Mouse (Mus musculus) embryonic facial prominence, embryonic 14.5 days (tissue): ENCODE measurements around the gene Chd1l. TPM values are rescaled to one million over a fixed set of nuclear protein-coding genes. Genes with fewer than 3 reads are reported as not detected.
A peak's percentile ranks its signal among the peaks of the same experiment; 100 is the strongest.

ENCODE experiments used
- ATAC-seq: fragments of 200-750 bp; cut with Nextera tagmentation; 2 replicates; pipeline ENCODE4 v1.8.0; 2017; ENCODE audit warnings: low read depth, moderate number of reproducible peaks, moderate TSS enrichment
- DNase-seq: peaks from one replicate; pipeline ENCODE4 v3.0.0-alpha.2; 2015; ENCODE audit warnings: low spot score
- H3K27ac ChIP-seq: fragments of 300-500 bp; sonication (generic); replicated peaks from 2 replicates; pipeline ENCODE4 v1.5.1; 2014; ENCODE audit warnings: low read depth, mild to moderate bottlenecking, low read length, moderate library complexity
- H3K27me3 ChIP-seq: fragments of 300-500 bp; sonication (generic); replicated peaks from 2 replicates; pipeline ENCODE4 v1.6.1; 2014; ENCODE audit warnings: low read length; ENCODE audit not compliant: control insufficient read depth, insufficient read depth
- H3K36me3 ChIP-seq: fragments of 300-500 bp; sonication (generic); 2 replicates; pipeline ENCODE4 v1.6.1; 2014; ENCODE audit warnings: low read length, mixed read lengths; ENCODE audit not compliant: control insufficient read depth, insufficient read depth
- H3K4me1 ChIP-seq: fragments of 300-500 bp; sonication (generic); 2 replicates; pipeline ENCODE4 v1.6.1; 2014; ENCODE audit warnings: antibody characterized with exemption, low read length; ENCODE audit not compliant: control insufficient read depth, insufficient read depth
- H3K4me2 ChIP-seq: fragments of 300-500 bp; sonication (generic); 2 replicates; pipeline ENCODE4 v1.6.1; 2014; ENCODE audit warnings: low read depth, mild to moderate bottlenecking, low read length, moderate library complexity, mixed read lengths
- H3K4me3 ChIP-seq: fragments of 300-500 bp; sonication (generic); 2 replicates; pipeline ENCODE4 v1.5.1; 2014; ENCODE audit warnings: low read depth, mild to moderate bottlenecking, low read length
- H3K9ac ChIP-seq: fragments of 300-500 bp; sonication (generic); 2 replicates; pipeline ENCODE4 v1.6.1; 2014; ENCODE audit warnings: low read depth, mild to moderate bottlenecking, low read length, moderate library complexity, mixed read lengths
- H3K9me3 ChIP-seq: fragments of 300-500 bp; sonication (generic); 2 replicates; pipeline ENCODE4 v1.6.1; 2016; ENCODE audit warnings: low read length; ENCODE audit not compliant: control insufficient read depth
- WGBS: fragments of 180-500 bp; shearing (Covaris S2); extraction: QIAGEN DNeasy Blood & Tissue Kit; methylation state at CpG from one replicate; pipeline ENCODE4 v1.1.7; 2014; 5-methylcytosine and 5-hydroxymethylcytosine counted together
- polyA plus RNA-seq: library from polyadenylated mRNA; unstranded; fragments of >200 nt; fragmentation: Nextera tagmentation; extraction: Ambion mirVana; gene quantifications from 2 replicates; pipeline ENCODE4 v1.2.1, GENCODE M21; 2014

Chd1l gene
- polyA plus RNA-seq, 1 experiment from 2014 or later: 11.7 TPM

- 76% methylated on average over 3 of the region's 3 CpGs for WGBS
- Histone ChIP-seq H3K36me3 (no peaks in the 10 kb centered on the region), H3K9me3 (no peaks in the 10 kb centered on the region), H3K4me2 (no peak overlapping the region), H3K4me1 (no peaks in the 10 kb centered on the region), H3K27ac (no peak overlapping the region), H3K27me3 (no peaks in the 10 kb centered on the region), H3K9ac (no peak overlapping the region), H3K4me3 (no peak overlapping the region)
- DNase-seq (no peak), ATAC-seq (no peak)
Observed at GRCm38 (mm10) chr3:97649022-97649421, 39.0 kb upstream of the Chd1l start.

GRCm38 (mm10) chr3:97648518-97648917, 38.5 kb upstream of the Chd1l start:
- H3K4me1 ChIP-seq: no peaks in the 10 kb centered on the region

GRCm38 (mm10) chr3:97642001-97642400, 32.0 kb upstream of the Chd1l start:
- no peak overlapping the region for H3K4me3 ChIP-seq
- H3K9ac ChIP-seq: no peak overlapping the region
- H3K4me1 ChIP-seq: no peaks in the 10 kb centered on the region
- DNase-seq: no peak
- WGBS: 85% methylated on average over 9 of the region's 9 CpGs
- H3K27ac ChIP-seq: no peak overlapping the region
- ATAC-seq: no peak
- no peak overlapping the region for H3K4me2 ChIP-seq
- H3K9me3 ChIP-seq: no peaks in the 10 kb centered on the region
- H3K27me3 ChIP-seq: no peaks in the 10 kb centered on the region
- no peaks in the 10 kb centered on the region for H3K36me3 ChIP-seq

More at GRCm38 (mm10) chr3:97648518-97648917, 38.5 kb upstream of the Chd1l start:
- Histone ChIP-seq H3K27me3 (no peaks in the 10 kb centered on the region), H3K4me3 (no peak overlapping the region), H3K4me2 (no peak overlapping the region), H3K36me3 (no peaks in the 10 kb centered on the region), H3K9ac (no peak overlapping the region), H3K27ac (no peak overlapping the region), H3K9me3 (no peaks in the 10 kb centered on the region)
- ATAC-seq (no peak), DNase-seq (no peak)
- WGBS: 50% methylated on average over 1 of the region's 1 CpGs

GRCm38 (mm10) chr3:97641396-97641795, 31.4 kb upstream of the Chd1l start:
- Histone ChIP-seq H3K4me3 (no peak overlapping the region), H3K36me3 (no peaks in the 10 kb centered on the region), H3K27me3 (no peaks in the 10 kb centered on the region), H3K4me2 (no peak overlapping the region), H3K9ac (no peak overlapping the region), H3K4me1 (no peaks in the 10 kb centered on the region), H3K27ac (no peak overlapping the region), H3K9me3 (no peaks in the 10 kb centered on the region)
- no peak for DNase-seq
- 88% methylated on average over 4 of the region's 4 CpGs for WGBS
- no peak for ATAC-seq

- WGBS: 53% methylated on average over 3 of the region's 3 CpGs
- ATAC-seq: peak; percentile 57
- DNase-seq: peak; percentile 89
Observed at GRCm38 (mm10) chr3:97634288-97634761, 24.3 kb upstream of the Chd1l start.

GRCm38 (mm10) chr3:97633456-97633855, 23.5 kb upstream of the Chd1l start:
- WGBS: 80% methylated on average over 4 of the region's 4 CpGs

More at GRCm38 (mm10) chr3:97634288-97634761, 24.3 kb upstream of the Chd1l start:
- Histone ChIP-seq H3K4me2 (no peak overlapping the region), H3K9me3 (no peaks in the 10 kb centered on the region), H3K4me1 (no peaks in the 10 kb centered on the region; the same call in 1 of the 2 replicates), H3K27me3 (no peaks in the 10 kb centered on the region), H3K9ac (no peak overlapping the region), H3K36me3 (no peaks in the 10 kb centered on the region), H3K4me3 (no peak overlapping the region), H3K27ac (no peak overlapping the region)

GRCm38 (mm10) chr3:97631258-97631860, 21.4 kb upstream of the Chd1l start:
- Histone ChIP-seq H3K9me3 (no peaks in the 10 kb centered on the region), H3K27ac (no peak overlapping the region), H3K27me3 (no peaks in the 10 kb centered on the region), H3K4me1 (no peaks in the 10 kb centered on the region; the same call in 1 of the 2 replicates), H3K4me3 (no peak overlapping the region), H3K9ac (no peak overlapping the region), H3K36me3 (no peaks in the 10 kb centered on the region), H3K4me2 (no peak overlapping the region)
- ATAC-seq (no peak), DNase-seq (no peak)
- WGBS: 85% methylated on average over 8 of the region's 8 CpGs

More at GRCm38 (mm10) chr3:97633456-97633855, 23.5 kb upstream of the Chd1l start:
- Histone ChIP-seq H3K27ac (no peak overlapping the region), H3K27me3 (no peaks in the 10 kb centered on the region), H3K9ac (no peak overlapping the region), H3K9me3 (no peaks in the 10 kb centered on the region), H3K4me3 (no peak overlapping the region), H3K36me3 (no peaks in the 10 kb centered on the region), H3K4me2 (no peak overlapping the region), H3K4me1 (no peaks in the 10 kb centered on the region; the same call in 1 of the 2 replicates)
- ATAC-seq (no peak), DNase-seq (no peak)

GRCm38 (mm10) chr3:97630746-97631145, 20.7 kb upstream of the Chd1l start:
- H3K9me3 ChIP-seq: no peaks in the 10 kb centered on the region
- no peak overlapping the region for H3K4me2 ChIP-seq
- no peak for DNase-seq
- 92% methylated on average over 4 of the region's 4 CpGs for WGBS
- H3K4me3 ChIP-seq: no peak overlapping the region
- ATAC-seq: no peak
- H3K27me3 ChIP-seq: no peaks in the 10 kb centered on the region
- no peaks in the 10 kb centered on the region; the same call in 1 of the 2 replicates for H3K4me1 ChIP-seq
- no peak overlapping the region for H3K27ac ChIP-seq
- no peak overlapping the region for H3K9ac ChIP-seq
- no peaks in the 10 kb centered on the region for H3K36me3 ChIP-seq

GRCm38 (mm10) chr3:97629941-97630340, 19.9 kb upstream of the Chd1l start:
- H3K4me1 ChIP-seq: no peaks in the 10 kb centered on the region; the same call in 1 of the 2 replicates
- H3K27ac ChIP-seq: no peak overlapping the region
- H3K27me3 ChIP-seq: no peaks in the 10 kb centered on the region
- no peak overlapping the region for H3K9ac ChIP-seq
- ATAC-seq (no peak), DNase-seq (no peak)
- WGBS: 84% methylated on average over 4 of the region's 4 CpGs
- no peak overlapping the region for H3K4me2 ChIP-seq
- no peaks in the 10 kb centered on the region for H3K9me3 ChIP-seq
- H3K4me3 ChIP-seq: no peak overlapping the region
- H3K36me3 ChIP-seq: no peaks in the 10 kb centered on the region
